Mouse (Mus musculus) intestine, embryonic 15.5 days (tissue): Measurements from ENCODE around the gene Mak. TPM values are rescaled to one million over a fixed set of nuclear protein-coding genes. Genes with fewer than 3 reads are reported as not detected.

ENCODE experiments used
- ATAC-seq: fragments of 200-750 bp; cut with Nextera tagmentation; 2 replicates; pipeline ENCODE4 v1.8.0; 2017; ENCODE audit warnings: moderate TSS enrichment, moderate library complexity
- H3K27ac ChIP-seq: fragments of 300-500 bp; sonication (generic); 2 replicates; pipeline ENCODE4 v1.5.1; 2015; ENCODE audit warnings: mild to moderate bottlenecking, inconsistent platforms
- H3K27me3 ChIP-seq: fragments of 300-500 bp; sonication (generic); replicated peaks from 2 replicates; pipeline ENCODE4 v1.6.1; 2015; ENCODE audit warnings: inconsistent platforms
- H3K36me3 ChIP-seq: fragments of 300-500 bp; sonication (generic); 2 replicates; pipeline ENCODE4 v1.6.1; 2015; ENCODE audit warnings: inconsistent platforms
- H3K4me1 ChIP-seq: fragments of 300-500 bp; sonication (generic); replicated peaks from 2 replicates; pipeline ENCODE4 v1.6.1; 2015; ENCODE audit warnings: inconsistent platforms
- H3K4me2 ChIP-seq: fragments of 300-500 bp; sonication (generic); replicated peaks from 2 replicates; pipeline ENCODE4 v1.6.1; 2015; ENCODE audit warnings: mild to moderate bottlenecking, inconsistent platforms
- H3K4me3 ChIP-seq: fragments of 300-500 bp; sonication (generic); replicated peaks from 2 replicates; pipeline ENCODE4 v1.5.1; 2015; ENCODE audit warnings: inconsistent platforms
- H3K9ac ChIP-seq: fragments of 300-500 bp; sonication (generic); 2 replicates; pipeline ENCODE4 v1.6.1; 2015; ENCODE audit warnings: inconsistent platforms
- H3K9me3 ChIP-seq: fragments of 300-500 bp; sonication (generic); 2 replicates; pipeline ENCODE4 v1.6.1; 2016; ENCODE audit warnings: inconsistent platforms
- whole genome bisulfite sequencing: fragments of 180-500 bp; shearing (Covaris S2); methylation state at CpG from one replicate; pipeline ENCODE4 v1.1.7; 2015; 5-methylcytosine and 5-hydroxymethylcytosine counted together
- polyA plus RNA-seq: library from polyadenylated mRNA; unstranded; fragments of >200 nt; fragmentation: Nextera tagmentation; extraction: Ambion mirVana; gene quantifications from 2 replicates; pipeline ENCODE4 v1.2.1, GENCODE M21; 2015

Mak gene
- 0.14 and 0.31 TPM in 2 replicates for polyA plus RNA-seq

DNA sequence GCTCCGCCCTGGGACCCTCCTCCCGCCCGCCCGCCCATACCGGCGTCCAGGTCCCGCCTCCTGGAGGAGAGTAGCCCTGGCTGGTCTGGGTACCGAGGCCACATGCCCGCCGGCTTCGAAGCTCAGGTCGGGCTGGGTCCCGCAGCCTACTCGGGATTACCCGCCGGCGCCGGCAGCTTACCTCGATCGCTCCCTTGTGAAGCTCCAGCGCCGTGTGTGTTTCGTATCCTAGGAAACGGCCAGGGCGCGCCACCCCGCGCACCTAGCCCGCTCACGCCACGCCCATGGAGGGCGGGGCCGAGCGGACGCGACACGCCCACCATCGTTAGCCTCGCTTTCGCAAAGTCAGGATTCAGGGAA, at the start of gene Mak:
Gene Mak, minus strand, starts transcription at position 286 of the 360 bp plus-strand sequence.
- Histone ChIP-seq H3K27ac (no peak within 1 kb of the TSS), H3K4me1 (no peaks in the 10 kb centered on the region), H3K4me3 (peak within 1 kb of the TSS; percentile 49), H3K9me3 (no peaks in the 10 kb centered on the region), H3K36me3 (no peaks in the 10 kb centered on the region), H3K9ac (peak within 1 kb of the TSS; percentile 30), H3K27me3 (peaks cover 14% of the 10 kb centered on the region; the same call in 1 of the 2 replicates), H3K4me2 (peak within 1 kb of the TSS; percentile 95)
- whole genome bisulfite sequencing, result under 1% methylated on average over 37 of the region's 40 CpGs
- peak; percentile 98 for ATAC-seq

DNA sequence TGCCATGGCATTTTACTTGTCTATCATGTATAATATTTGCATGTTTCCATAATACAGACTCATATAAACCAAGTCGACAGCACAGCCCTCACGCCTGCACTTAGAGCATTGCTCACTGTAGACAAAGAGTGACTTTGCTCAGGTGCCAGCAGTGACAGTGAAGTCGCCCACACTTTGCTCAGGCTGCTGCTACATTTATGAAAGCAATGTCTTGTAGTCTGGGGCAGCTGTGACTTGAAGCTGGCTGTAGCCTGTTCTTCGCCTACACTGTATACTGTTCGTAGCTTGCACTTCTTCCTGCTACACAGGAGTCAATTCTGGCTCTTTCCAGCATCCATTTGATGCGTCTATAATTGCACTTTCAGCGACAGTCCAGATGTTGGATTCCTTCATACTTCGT, 49.6 kb upstream of the Mak start:
- Histone ChIP-seq H3K27me3 (no peaks in the 10 kb centered on the region), H3K27ac (no peak overlapping the region), H3K4me3 (no peak overlapping the region), H3K4me2 (no peak overlapping the region), H3K9me3 (no peaks in the 10 kb centered on the region), H3K4me1 (no peaks in the 10 kb centered on the region), H3K36me3 (no peaks in the 10 kb centered on the region), H3K9ac (no peak overlapping the region)
- no peak for ATAC-seq
- 89% methylated on average over 8 of the region's 8 CpGs for WGBS

DNA sequence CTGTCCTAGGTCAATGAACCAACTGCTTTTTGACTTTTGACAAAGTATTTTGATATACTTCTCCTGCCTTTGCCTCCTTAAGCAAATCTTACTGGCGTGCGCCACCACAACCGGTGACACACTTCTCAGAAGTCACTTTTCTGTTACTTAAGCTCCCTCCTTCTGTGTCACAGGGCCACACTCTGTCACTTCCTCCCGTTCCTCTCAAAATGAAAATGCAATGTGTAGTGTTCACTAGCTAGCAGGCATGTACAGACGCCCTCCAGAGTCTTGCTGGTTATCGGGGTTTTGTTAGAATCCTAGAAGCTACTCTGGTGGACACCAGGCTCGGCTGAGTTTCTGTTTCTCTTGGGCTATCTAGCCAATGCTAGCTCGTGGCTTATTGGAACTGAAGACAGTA, 48.8 kb upstream of the Mak start:
- no peaks in the 10 kb centered on the region for H3K36me3 ChIP-seq
- H3K27ac ChIP-seq, result no peak overlapping the region
- no peak overlapping the region for H3K4me3 ChIP-seq
- no peak overlapping the region for H3K4me2 ChIP-seq
- no peaks in the 10 kb centered on the region for H3K9me3 ChIP-seq
- no peak overlapping the region for H3K9ac ChIP-seq
- no peak for ATAC-seq
- 83% methylated on average over 8 of the region's 8 CpGs for WGBS
- H3K4me1 ChIP-seq, result no peaks in the 10 kb centered on the region
- no peaks in the 10 kb centered on the region for H3K27me3 ChIP-seq

DNA sequence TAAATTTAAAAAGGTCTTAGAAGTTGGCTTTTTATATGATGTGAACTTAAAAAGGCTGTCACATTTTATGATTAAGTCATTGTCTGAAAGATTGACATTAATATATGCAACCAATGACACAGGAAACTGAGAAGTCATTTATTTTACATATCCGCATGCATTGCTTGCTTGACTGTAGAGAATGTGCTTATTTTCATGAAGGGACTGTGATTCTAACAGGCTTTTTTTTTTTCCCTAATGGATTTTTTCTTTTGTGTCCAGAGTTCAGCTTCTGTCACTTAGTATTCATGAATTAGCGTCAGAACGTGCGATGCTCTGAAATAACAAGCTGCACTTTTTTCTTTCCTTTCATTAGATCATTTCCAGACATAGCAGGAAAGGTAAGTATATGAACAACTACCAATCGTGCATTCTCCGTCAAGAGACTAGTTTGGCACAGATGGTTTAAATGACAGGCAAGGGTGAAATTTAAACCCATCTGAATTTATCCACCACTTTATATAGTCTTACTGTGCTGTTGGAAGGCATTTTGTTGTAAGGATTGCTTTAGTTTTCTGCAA, 44.2 kb upstream of the Mak start:
- no peaks in the 10 kb centered on the region for H3K36me3 ChIP-seq
- H3K4me2 ChIP-seq, result no peak overlapping the region
- no peaks in the 10 kb centered on the region for H3K4me1 ChIP-seq
- no peak overlapping the region for H3K27ac ChIP-seq
- H3K4me3 ChIP-seq, result no peak overlapping the region
- ATAC-seq, result no peak
- H3K27me3 ChIP-seq, result no peaks in the 10 kb centered on the region
- no peak overlapping the region for H3K9ac ChIP-seq
- WGBS, result 90% methylated on average over 6 of the region's 6 CpGs
- H3K9me3 ChIP-seq, result no peaks in the 10 kb centered on the region

DNA sequence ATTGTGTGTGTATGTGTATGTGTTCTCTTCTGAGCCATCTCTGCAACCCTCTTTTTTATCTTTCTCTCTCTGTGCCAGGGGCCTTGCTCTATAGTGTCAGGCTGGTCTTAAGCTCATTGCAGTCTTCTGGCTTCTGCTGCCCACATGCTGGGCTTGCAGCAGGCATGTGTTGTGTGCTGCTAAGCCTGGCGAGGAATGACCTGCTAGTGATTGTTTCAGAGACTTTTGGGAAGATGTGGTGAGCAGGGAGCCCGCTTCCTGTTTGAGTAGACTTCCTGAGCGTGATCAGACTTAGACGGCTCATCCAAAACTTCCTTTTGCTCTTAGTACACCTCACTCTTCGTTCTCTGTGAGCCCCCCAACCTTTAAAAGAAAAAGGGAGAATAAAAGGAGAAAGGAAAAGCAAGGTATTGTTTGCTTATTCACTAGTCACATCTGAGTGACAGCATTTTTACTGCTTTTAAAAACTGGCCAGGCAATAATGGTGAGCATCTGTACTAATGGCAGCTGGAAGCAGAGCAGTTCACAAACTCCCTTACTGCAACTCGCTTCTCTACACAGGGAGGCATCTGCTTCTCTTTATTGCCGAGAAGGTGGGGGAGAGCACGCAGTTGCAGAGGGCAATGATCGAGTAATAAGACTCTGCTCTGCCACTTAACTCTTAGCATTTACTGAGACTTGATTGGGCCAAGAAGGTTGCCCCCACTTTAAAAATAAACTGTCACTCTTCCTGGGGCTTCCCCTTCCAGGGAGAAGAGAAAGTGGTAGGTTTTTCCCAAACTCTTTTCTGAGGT, 39.8 kb upstream of the Mak start:
- no peaks in the 10 kb centered on the region for H3K9me3 ChIP-seq
- H3K4me1 ChIP-seq, result no peaks in the 10 kb centered on the region
- H3K4me3 ChIP-seq, result no peak overlapping the region
- no peak for ATAC-seq
- H3K27me3 ChIP-seq, result 0 out of 2 replicates have a peak, but pooled peaks cover 3% of the 10 kb centered on the region
- no peak overlapping the region for H3K27ac ChIP-seq
- 28% methylated on average over 9 of the region's 9 CpGs for WGBS
- no peak overlapping the region for H3K9ac ChIP-seq
- H3K36me3 ChIP-seq, result no peaks in the 10 kb centered on the region
- H3K4me2 ChIP-seq, result no peak overlapping the region

DNA sequence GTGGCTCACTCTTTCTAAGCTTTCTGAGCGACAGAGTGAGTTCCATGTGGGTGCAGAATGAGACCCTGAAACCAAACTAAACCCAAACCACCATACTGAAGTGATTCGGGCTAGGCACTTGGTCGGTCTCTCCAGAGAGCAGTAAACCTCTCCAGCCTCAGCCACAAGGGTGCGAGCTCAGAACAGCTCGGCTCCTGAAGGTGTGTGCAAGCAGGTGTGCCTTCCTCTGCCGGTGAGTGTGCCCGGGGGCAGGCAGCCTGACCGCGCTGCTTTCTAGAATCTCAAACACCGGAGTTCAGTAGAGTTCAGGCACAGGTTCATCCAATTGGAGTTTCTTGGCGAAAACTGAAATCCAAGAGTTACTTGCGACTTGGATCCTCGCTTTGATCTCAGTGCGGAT, 34.4 kb upstream of the Mak start, which contains the start of gene Sycp2l:
Gene Sycp2l, plus strand, starts transcription at position 368 of the 400 bp plus-strand sequence.
- H3K36me3 ChIP-seq, result no peaks in the 10 kb centered on the region
- peak within 1 kb of the TSS; percentile 57 for H3K4me2 ChIP-seq
- 27% methylated on average over 14 of the region's 14 CpGs for WGBS
- H3K4me3 ChIP-seq, result peak within 1 kb of the TSS; percentile 28
- 0 out of 2 replicates have a peak, but pooled peaks cover 4% of the 10 kb centered on the region for H3K27me3 ChIP-seq
- no peaks in the 10 kb centered on the region for H3K9me3 ChIP-seq
- H3K27ac ChIP-seq, result no peak within 1 kb of the TSS
- H3K4me1 ChIP-seq, result no peaks in the 10 kb centered on the region
- H3K9ac ChIP-seq, result no peak within 1 kb of the TSS
- peak; percentile 78 for ATAC-seq

DNA sequence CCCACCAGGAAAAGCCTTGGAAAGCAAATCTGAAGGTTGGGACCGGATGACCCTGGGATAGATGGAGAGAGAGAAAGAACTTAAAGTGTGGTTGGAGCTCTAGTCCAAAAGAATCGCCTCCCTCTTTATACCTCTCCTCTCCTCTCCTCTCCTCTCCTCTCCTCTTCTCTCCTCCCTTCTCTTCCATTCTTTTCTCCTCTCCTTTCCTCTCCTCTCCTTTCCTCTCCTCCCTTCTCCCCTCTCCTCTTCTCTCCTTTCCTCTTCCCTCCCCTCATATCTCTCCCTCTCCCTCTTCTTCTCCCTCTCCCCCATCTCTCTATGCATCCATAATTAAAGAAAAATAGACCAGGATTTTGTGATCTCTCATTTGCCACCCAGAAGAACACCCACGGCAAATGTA, 31.4 kb upstream of the Mak start, which contains the start of gene Gcm2:
Gene Gcm2, minus strand, starts transcription at position 101 of the 400 bp plus-strand sequence.
- Histone ChIP-seq H3K9ac (no peak within 1 kb of the TSS), H3K36me3 (no peaks in the 10 kb centered on the region), H3K4me3 (no peak within 1 kb of the TSS), H3K4me2 (no peak within 1 kb of the TSS), H3K27ac (no peak within 1 kb of the TSS), H3K9me3 (no peaks in the 10 kb centered on the region), H3K27me3 (0 out of 2 replicates have a peak, but pooled peaks cover 4% of the 10 kb centered on the region), H3K4me1 (no peaks in the 10 kb centered on the region)
- no peak for ATAC-seq
- WGBS, result 77% methylated on average over 3 of the region's 3 CpGs

DNA sequence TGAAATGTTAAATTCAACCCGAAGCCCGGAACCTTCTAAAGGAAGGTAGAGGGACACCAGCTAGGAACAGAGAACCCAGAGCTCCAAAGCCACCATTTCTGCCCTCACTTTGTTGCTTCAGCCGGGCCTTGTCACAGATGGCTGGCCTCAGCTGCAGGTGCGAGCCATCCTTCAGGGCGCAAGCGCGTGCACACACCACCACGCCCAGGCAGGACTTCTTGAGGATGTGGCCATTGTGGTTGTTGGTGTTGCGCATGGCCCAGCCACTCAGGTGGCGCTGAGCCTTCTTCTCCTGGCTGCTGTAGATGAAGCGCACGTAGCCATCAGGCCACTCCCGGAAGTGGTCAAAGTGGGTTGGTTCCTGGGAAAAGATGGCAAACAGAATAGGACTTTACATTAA, 26.0 kb upstream of the Mak start:
- Histone ChIP-seq H3K9ac (no peak overlapping the region), H3K27ac (no peak overlapping the region), H3K9me3 (no peaks in the 10 kb centered on the region), H3K27me3 (no peaks in the 10 kb centered on the region), H3K36me3 (no peaks in the 10 kb centered on the region), H3K4me1 (no peaks in the 10 kb centered on the region), H3K4me2 (no peak overlapping the region), H3K4me3 (no peak overlapping the region)
- no peak for ATAC-seq
- WGBS, result 94% methylated on average over 13 of the region's 13 CpGs

DNA sequence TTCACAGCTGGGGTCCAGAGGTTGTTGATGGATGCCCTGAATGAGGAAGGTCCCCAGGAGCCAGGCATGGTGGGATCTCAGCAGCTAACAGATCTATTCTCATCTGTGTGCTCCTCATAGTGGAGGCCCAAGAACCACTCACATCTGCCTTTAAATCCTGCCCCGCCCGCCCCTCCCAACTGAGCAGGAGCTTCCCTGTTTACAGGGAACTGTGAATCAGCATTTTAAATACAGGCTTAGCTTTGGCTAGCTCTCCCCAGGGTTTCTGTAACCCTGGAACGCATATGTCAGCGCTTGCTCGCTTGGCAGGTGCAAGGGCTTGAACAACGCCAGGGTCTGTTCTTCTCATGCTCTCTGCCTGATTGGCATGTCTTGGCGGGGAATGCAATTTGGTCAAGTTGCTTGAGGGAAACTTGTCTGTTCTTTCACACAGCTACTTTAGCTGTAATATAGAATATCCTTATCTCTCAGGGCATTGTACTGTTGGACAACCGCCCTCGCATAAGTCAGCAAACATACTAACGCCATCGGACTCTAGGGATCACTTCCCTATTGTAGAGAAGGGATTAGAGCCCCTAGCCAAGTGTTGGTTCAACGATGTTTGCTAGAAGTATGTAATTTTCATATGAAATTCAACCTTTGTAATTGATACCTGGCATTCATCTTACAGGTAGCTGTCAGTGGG, 24.5 kb upstream of the Mak start:
- H3K4me1 ChIP-seq, result no peaks in the 10 kb centered on the region
- no peaks in the 10 kb centered on the region for H3K36me3 ChIP-seq
- no peak overlapping the region for H3K4me3 ChIP-seq
- ATAC-seq, result no peak
- no peak overlapping the region for H3K9ac ChIP-seq
- WGBS, result 73% methylated on average over 12 of the region's 12 CpGs
- no peaks in the 10 kb centered on the region for H3K9me3 ChIP-seq
- H3K4me2 ChIP-seq, result no peak overlapping the region
- H3K27me3 ChIP-seq, result no peaks in the 10 kb centered on the region
- no peak overlapping the region for H3K27ac ChIP-seq

DNA sequence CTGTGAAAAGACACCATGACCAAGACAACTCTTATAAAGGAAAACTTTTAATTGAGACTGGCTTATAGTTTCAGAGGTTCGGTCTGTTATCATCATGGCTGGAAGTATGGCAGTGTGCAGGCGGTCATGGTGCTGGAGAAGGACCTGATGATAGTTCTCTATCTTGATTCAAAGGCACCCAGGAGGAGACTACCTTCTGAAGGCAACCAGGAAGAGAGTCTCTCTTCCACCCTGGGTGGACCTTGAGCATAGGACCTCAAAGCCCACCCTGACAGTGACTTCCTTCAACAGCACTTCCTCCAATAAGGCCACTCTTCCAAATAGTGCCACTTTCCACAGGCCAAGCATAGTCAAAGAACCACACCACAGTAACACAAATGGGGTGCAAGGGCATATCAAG, 20.5 kb upstream of the Mak start:
- Histone ChIP-seq H3K4me2 (no peak overlapping the region), H3K9me3 (no peaks in the 10 kb centered on the region), H3K36me3 (no peaks in the 10 kb centered on the region), H3K27ac (no peak overlapping the region), H3K9ac (no peak overlapping the region), H3K4me3 (no peak overlapping the region), H3K4me1 (no peaks in the 10 kb centered on the region), H3K27me3 (no peaks in the 10 kb centered on the region)
- 92% methylated on average over 2 of the region's 2 CpGs for WGBS
- no peak for ATAC-seq

DNA sequence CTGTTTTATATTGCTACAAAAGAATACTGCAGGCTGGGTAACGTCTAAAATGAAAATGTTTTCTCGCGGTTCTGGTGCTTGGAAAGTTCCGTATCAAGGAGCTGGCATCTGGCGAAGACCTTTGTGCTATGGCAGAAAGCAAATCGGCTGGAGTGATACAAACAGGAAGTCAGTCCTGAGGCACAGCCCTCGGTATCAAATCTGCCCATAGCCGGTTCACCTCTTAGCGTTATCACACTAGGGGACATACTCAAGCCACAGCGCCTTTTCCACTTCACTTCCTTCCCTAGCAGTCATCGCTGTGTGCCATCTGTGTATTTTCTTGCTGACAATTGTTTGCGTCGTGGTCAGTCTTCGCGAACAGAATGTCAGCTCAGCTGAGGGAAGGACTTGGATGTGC, 18.8 kb upstream of the Mak start:
- H3K36me3 ChIP-seq, result no peaks in the 10 kb centered on the region
- no peaks in the 10 kb centered on the region for H3K4me1 ChIP-seq
- H3K27me3 ChIP-seq, result no peaks in the 10 kb centered on the region
- no peak overlapping the region for H3K27ac ChIP-seq
- no peak overlapping the region for H3K4me2 ChIP-seq
- no peak overlapping the region for H3K4me3 ChIP-seq
- no peaks in the 10 kb centered on the region for H3K9me3 ChIP-seq
- 83% methylated on average over 15 of the region's 15 CpGs for WGBS
- H3K9ac ChIP-seq, result no peak overlapping the region
- no peak for ATAC-seq

DNA sequence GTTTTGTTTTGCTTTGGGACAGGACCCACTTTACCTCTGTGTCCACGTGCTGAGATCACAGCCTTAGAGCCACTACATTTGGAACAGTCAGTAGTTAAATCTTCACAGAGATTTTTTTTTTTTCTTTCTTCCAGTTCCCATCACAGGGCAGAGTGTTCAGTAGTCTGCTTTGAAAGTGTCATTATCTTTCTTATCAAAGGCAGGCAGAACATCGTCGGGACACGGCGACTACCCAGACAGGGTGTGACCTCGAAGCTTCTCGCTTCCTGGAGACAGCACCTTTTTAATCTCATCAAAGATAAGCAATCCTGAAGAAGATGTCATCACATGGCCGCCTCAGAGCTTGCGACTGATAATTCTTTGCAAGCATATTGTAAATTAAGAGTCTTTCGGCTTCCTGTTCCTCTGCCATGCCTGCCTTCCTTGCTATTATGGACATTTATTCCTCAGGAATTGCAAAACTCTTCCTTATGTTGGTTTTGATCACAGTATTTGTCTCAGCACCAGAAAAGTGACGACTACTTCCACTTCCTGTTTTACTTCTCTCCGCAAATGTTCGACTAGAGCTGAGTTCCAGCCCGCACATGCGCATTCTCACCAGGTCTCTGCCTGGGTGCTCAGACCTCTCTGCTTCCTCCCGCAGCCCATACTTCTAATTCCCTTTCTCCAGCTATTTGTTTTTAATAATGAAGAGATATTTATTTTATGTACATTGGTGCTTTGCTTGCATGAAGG, 18.0 kb upstream of the Mak start:
- Histone ChIP-seq H3K4me2 (no peak overlapping the region), H3K9ac (no peak overlapping the region), H3K9me3 (no peaks in the 10 kb centered on the region), H3K4me3 (no peak overlapping the region), H3K36me3 (no peaks in the 10 kb centered on the region), H3K27me3 (no peaks in the 10 kb centered on the region), H3K27ac (no peak overlapping the region), H3K4me1 (no peaks in the 10 kb centered on the region; the same call in 1 of the 2 replicates)
- ATAC-seq, result no peak
- 51% methylated on average over 16 of the region's 16 CpGs for WGBS
